Mouse (Mus musculus): ENCODE data around the gene Inpp4b. TPM values are rescaled to one million over a fixed set of nuclear protein-coding genes. Genes with fewer than 3 reads are reported as not detected.

Inpp4b gene
- polyA plus RNA-seq, 1 experiment: 22.6 TPM

DNA sequence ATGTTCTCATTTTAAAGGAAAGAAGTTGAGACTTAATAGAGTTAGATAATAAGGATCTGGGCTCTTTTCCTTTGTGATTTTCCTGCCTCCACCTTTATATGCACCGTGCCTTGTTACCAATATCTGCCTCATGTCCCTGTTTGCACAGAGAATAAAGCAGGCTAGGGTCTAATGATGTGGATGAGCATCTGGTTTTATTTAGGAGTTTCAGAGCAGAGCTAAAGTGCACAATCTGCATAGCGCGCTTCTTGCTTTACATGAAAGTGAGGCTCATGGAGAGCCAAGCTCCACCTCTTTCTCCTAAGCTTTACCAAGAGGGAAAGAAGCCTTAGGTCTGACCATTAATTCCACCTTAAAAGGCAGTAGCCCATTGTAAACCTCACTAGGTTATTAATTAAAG, 763.8 kb downstream of the Inpp4b start:
- WGBS: 97% methylated on average over 3 of the region's 3 CpGs
- DNase-seq: no peak
- H3K4me1 ChIP-seq (replicated peaks; ENCODE audit: control insufficient read depth, insufficient read depth, low read length): no peaks in the 10 kb centered on the region
- H3K36me3 ChIP-seq (ENCODE audit: control insufficient read depth, insufficient read depth, low read length): no peaks in the 10 kb centered on the region
- H3K27ac ChIP-seq (ENCODE audit: control insufficient read depth, insufficient read depth, low read length): no peak overlapping the region
- H3K27me3 ChIP-seq (ENCODE audit: control insufficient read depth, insufficient read depth, low read length): no peaks in the 10 kb centered on the region
- TF ChIP-seq POLR2A (IDR thresholded peaks at IDR 0.05; ENCODE audit: control insufficient read depth, extremely low read depth, insufficient read depth, low read length, poor library complexity) (no peak), CTCF (IDR thresholded peaks at IDR 0.05; ENCODE audit: borderline replicate concordance, control insufficient read depth, extremely low read depth, insufficient read depth, low read length, poor library complexity) (no peak)
- H3K4me3 ChIP-seq (ENCODE audit: control insufficient read depth, insufficient read depth, low read length): no peak overlapping the region

DNA sequence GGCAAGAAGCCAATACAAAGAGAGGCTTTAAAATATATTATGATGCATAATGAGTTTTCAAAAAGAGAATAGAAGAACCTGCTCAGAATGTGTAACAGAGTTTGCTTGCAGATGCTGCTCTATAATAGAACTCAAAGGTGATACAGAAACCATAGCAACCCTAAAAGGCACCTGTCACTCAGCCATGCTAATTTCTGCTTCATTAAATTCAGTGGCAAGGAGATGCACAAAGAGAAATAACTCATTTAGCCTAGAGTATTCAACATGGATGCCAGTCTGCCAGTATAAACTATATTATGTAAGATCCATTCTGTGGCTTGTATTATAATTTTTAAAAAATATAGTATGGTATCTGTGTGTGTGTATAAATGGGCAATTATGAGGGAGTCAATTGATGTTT, 807.9 kb downstream of the Inpp4b start:
- Histone ChIP-seq H3K4me3 (ENCODE audit: control insufficient read depth, insufficient read depth, low read length) (no peak overlapping the region), H3K4me1 (replicated peaks; ENCODE audit: control insufficient read depth, insufficient read depth, low read length) (no peaks in the 10 kb centered on the region), H3K27ac (ENCODE audit: control insufficient read depth, insufficient read depth, low read length) (no peak overlapping the region), H3K27me3 (ENCODE audit: control insufficient read depth, insufficient read depth, low read length) (no peaks in the 10 kb centered on the region), H3K36me3 (ENCODE audit: control insufficient read depth, insufficient read depth, low read length) (no peaks in the 10 kb centered on the region)
- TF ChIP-seq POLR2A (IDR thresholded peaks at IDR 0.05; ENCODE audit: control insufficient read depth, extremely low read depth, insufficient read depth, low read length, poor library complexity) (no peak), CTCF (IDR thresholded peaks at IDR 0.05; ENCODE audit: borderline replicate concordance, control insufficient read depth, extremely low read depth, insufficient read depth, low read length, poor library complexity) (no peak)
- no peak for DNase-seq

DNA sequence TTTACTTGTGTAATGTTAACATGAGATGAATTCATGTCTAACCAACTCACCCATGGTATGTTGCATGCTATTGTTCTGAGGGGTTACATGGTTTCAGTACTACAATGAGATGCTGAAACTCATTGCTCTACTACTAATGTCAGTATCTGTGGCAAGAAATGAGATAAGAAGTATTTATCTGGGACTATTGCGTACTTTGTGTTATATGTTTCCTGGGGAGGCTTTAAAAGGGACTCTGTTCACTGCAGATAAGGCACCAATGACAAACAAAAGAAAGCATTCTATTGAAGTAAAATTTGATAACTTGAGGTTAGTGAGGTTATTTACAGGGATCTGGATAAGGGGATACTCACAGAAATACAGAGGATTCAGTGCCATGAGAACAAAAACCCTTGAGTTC, 815.6 kb downstream of the Inpp4b start:
- WGBS: 100% methylated on average over 1 of the region's 1 CpGs
- H3K27me3 ChIP-seq (ENCODE audit: control insufficient read depth, insufficient read depth, low read length): no peaks in the 10 kb centered on the region
- TF ChIP-seq POLR2A (IDR thresholded peaks at IDR 0.05; ENCODE audit: control insufficient read depth, extremely low read depth, insufficient read depth, low read length, poor library complexity) (no peak), CTCF (IDR thresholded peaks at IDR 0.05; ENCODE audit: borderline replicate concordance, control insufficient read depth, extremely low read depth, insufficient read depth, low read length, poor library complexity) (no peak)
- no peak overlapping the region for H3K4me3 ChIP-seq (ENCODE audit: control insufficient read depth, insufficient read depth, low read length)
- H3K4me1 ChIP-seq (replicated peaks; ENCODE audit: control insufficient read depth, insufficient read depth, low read length): no peaks in the 10 kb centered on the region
- H3K27ac ChIP-seq (ENCODE audit: control insufficient read depth, insufficient read depth, low read length): no peak overlapping the region
- DNase-seq: no peak
- no peaks in the 10 kb centered on the region for H3K36me3 ChIP-seq (ENCODE audit: control insufficient read depth, insufficient read depth, low read length)
